26 mouse cellular contexts compared by ENCODE assay signal in the genomic region with DNA sequence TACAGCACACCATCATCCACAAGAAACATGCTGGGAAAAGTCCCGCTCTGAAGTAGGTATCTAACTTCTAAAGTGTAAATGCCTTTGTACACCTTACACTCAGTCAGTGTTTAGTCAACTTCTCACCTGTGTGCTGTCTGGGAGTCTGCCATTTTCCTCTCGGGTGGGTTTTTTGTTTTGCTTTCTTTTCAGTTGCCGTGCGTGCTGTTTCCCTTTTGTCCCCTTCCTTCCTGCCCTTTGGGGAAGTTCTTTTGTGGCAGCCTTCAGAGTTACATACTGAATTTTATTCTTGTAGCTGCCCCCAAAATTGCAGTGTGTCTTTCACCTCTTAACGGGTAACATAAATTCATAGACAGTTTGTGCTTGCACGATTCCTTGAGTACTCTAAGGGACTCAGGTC. TPM values are rescaled to one million over a fixed set of nuclear protein-coding genes. Genes with fewer than 3 reads are reported as not detected.
DNase-seq lines count a peak whose midpoint lies in the region; ATAC-seq and TF ChIP-seq lines count a peak whose summit lies in the region.
"Had no signal": no experiment of that assay in that cellular context is flagged by ENCODE, and none has a peak within 500 bp of the region (broad histone marks: within the 10 kb centered on the region; RNA-seq: fewer than 3 reads in every experiment).

No protein-coding gene starts in this region.

- peaks cover 2% of the 10 kb centered on the region; the same call in 1 of the 2 replicates for H3K4me1 ChIP-seq in bone marrow, adult 2 months (ENCODE audit: control insufficient read depth, insufficient read depth, low read length)
- H3K4me1 ChIP-seq: heart, embryonic 12.5 days; hindbrain, embryonic 15.5 days; limb, embryonic 12.5 days; midbrain, embryonic 10.5 days; midbrain, embryonic 15.5 days had no signal

- peak overlapping the region; percentile 24; the same call in 1 of the 2 replicates for H3K27ac ChIP-seq in bone marrow, adult 2 months (ENCODE audit: control insufficient read depth, insufficient read depth, low read depth, low read length, poor library complexity)
- H3K27ac ChIP-seq: hindbrain, embryonic 15.5 days; layer of hippocampus, adult 2 months; left cerebral cortex, adult 2 months; limb, embryonic 12.5 days; midbrain, embryonic 10.5 days; midbrain, embryonic 15.5 days had no signal

- TF ChIP-seq POLR2A in bone marrow, adult 2 months (IDR thresholded peaks at IDR 0.05; ENCODE audit: borderline replicate concordance, control insufficient read depth, low read depth, low read length) = no peak

- peak; percentile 40 to 54 for DNase-seq in spleen, postnatal 36 days (ENCODE audit: low spot score in 2 of 2)
- no peak for DNase-seq in spleen, postnatal 14 days (ENCODE audit: low spot score in 2 of 2)
- DNase-seq in thymus, postnatal 14 days = peak; percentile 42
- DNase-seq in retina, postnatal 1 day = no peak
- DNase-seq in frontal cortex, adult 2 months (ENCODE audit: extremely low spot score in 1 of 2, low spot score in 1 of 2) = no peak
- DNase-seq: adrenal gland, adult 8-10 months; cerebellum, adult 18-20 months; cerebellum, postnatal 10 days; gastrocnemius, postnatal 10 days; heart, postnatal 4 days; kidney, adult 18-20 months; kidney, postnatal 36 days; lung, postnatal 4 days; right cerebral cortex, adult 18-20 months had no signal

- no peak overlapping the region for H3K4me3 ChIP-seq in bone marrow, adult 2 months (replicated peaks; ENCODE audit: control insufficient read depth, low read depth, low read length)
- H3K4me3 ChIP-seq: erythroblast, embryonic 14.5 days; heart, embryonic 12.5 days; hindbrain, embryonic 15.5 days; layer of hippocampus, adult 2 months; left cerebral cortex, adult 2 months; limb, embryonic 12.5 days; midbrain, embryonic 10.5 days; midbrain, embryonic 15.5 days had no signal

- no peak for TF ChIP-seq CTCF in bone marrow, adult 2 months (IDR thresholded peaks at IDR 0.05; ENCODE audit: control insufficient read depth, insufficient read depth, low read length)

- 16% methylated on average over 6 of the region's 6 CpGs for WGBS in bone marrow, adult 2 months

- ATAC-seq in hematopoietic stem cell, adult 5-6 weeks (replicated peaks in 1 of 2; ENCODE audit: insufficient read depth in 1 of 2, low FRiP score in 2 of 2, low TSS enrichment in 1 of 2, low read depth in 1 of 2, poor library complexity in 2 of 2, severe bottlenecking in 2 of 2) = peak; percentile 68 to 71
- ATAC-seq: forebrain, embryonic 16.5 days; inflammation-experienced regulatory T-cells, adult 6 months; midbrain, embryonic 15.5 days had no signal

RNA-seq across cellular contexts. Expression of gene Zcchc2, which starts 29.6 kb away (rescaled TPM):
- 4.3 and 8.1 TPM in 2 replicates for polyA plus RNA-seq in bone marrow, adult 2 months (2011; ENCODE audit: insufficient read depth, insufficient read length, low replicate concordance, missing spikeins)
- total RNA-seq in hematopoietic stem cell, adult 5-6 weeks (2017) = 28.2 and 31.1 TPM in 2 replicates
- 16.7 TPM in 2 replicates for polyA plus RNA-seq in frontal cortex, adult 2 months (2012; rRNA removed)

Comparison
In these comparisons a context has a peak if more than half of its experiments do, and no peak if none do; other contexts are left out.
1. DNase-seq: peak in spleen, postnatal 36 days (2 of 2) and thymus, postnatal 14 days (single experiment); none in spleen, postnatal 14 days (0 of 2), retina, postnatal 1 day (single experiment) and frontal cortex, adult 2 months (0 of 2).